Mouse (Mus musculus) yolk sac, embryonic 10.5 days (tissue): Measurements from ENCODE around the gene Eapp.
A peak's percentile ranks its signal among the peaks of the same experiment; 100 is the strongest.
"Not testable (repeated sequence)": the region's sequence is repeated elsewhere in the genome, so short reads cannot be mapped to it uniquely, and the experiment has no call there.

Experiments used
- DNase-seq: peaks from one replicate; pipeline ENCODE4 v3.0.0-alpha.2; 2017; ENCODE audit warnings: low spot score

The Eapp gene

GRCm38 (mm10) chr12:54676709-54677108 lies 19.0 kb downstream of the Eapp start:
- no peak for DNase-seq

DNA sequence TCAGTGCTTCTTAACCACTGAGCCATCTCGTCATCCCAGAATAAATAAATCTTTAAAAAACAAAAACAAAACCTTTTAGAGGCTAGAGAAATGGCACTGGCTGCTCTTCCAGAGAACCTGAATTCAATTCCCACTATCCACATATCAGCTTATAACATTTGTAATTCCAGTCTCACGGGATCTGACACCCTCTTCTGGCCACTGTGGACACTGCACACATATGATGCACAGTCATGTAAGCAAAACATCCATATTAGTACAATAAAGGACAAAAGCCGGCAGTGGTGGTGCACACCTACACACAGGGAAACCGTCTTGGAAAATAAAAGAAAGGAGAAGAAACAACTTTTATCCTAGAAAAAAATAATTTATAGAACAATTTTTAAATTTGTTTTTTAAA lies 20.3 kb downstream of the Eapp start:
- DNase-seq = no peak

GRCm38 (mm10) chr12:54671262-54671661 lies 24.4 kb downstream of the Eapp start:
- no peak for DNase-seq

DNA sequence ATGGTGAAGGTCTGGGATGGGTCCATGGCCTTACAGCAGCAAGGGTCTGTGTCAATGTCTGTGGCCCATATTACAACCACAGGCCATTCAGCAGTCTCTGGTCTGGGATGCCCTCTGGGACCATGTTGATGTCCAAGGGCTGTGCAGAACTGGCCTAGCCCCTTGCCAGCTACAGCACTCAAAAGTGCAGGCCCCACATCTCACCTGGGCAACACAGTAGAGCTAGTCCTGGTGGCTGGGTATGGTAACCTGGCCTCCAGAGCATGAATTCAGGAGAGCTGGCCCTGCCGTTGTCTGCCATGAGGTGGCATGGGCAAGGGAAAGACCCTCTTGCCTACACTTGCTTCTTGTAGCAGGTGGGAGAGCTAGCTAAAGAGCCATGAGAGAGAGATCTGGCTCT lies 27.6 kb downstream of the Eapp start:
- no peak for DNase-seq

DNA sequence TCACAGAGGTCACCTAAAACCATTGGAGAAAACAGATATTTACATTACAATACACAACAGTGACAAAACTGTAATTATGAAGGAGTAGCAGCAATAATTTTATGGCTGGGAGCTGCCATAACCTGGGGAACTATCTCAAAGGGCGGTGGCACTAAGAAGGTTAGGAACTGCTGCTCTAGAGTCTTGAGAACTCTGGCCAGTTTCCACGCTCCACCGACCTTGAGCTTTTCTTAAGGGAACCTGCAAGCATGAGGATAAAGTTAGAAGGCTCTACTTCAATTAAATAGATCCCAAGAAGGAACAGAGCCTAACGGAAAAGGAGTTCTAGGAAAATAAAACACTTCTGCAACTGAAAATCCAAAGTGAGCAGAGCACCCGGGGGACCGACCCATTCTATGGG lies 30.2 kb downstream of the Eapp start:
- DNase-seq = no peak

DNA sequence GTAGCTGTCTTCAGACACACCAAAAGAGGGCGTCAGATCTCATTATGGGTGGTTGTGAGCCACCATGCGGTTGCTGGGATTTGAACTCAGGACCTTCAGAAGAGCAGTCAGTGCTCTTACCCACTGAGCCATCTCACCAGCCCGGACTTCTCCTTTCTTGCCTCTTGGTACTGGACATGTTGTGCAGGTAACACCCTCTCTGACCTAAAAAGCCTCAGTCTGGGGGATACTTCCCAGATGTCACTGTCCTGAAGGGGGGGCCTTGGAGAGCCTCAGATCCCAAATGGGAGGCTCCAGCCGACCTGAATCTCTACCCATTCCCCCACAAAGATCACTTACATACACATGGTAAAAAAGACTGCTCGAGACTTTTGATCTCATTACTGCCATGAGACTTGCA lies 34.2 kb downstream of the Eapp start:
- not testable (repeated sequence) for DNase-seq

GRCm38 (mm10) chr12:54659901-54660300 lies 35.8 kb downstream of the Eapp start:
- no peak for DNase-seq

GRCm38 (mm10) chr12:54658425-54659092 lies 37.1 kb downstream of the Eapp start:
- no peak for DNase-seq

- no peak for DNase-seq
Measured at GRCm38 (mm10) chr12:54657951-54658350, 37.7 kb downstream of the Eapp start.

GRCm38 (mm10) chr12:54657226-54657625 lies 38.5 kb downstream of the Eapp start:
- no peak for DNase-seq

GRCm38 (mm10) chr12:54656396-54657171 lies 39.1 kb downstream of the Eapp start, which contains the start of gene Sptssa:
Gene Sptssa (minus strand): TSS chr12:54656573.
- peak; percentile 96 for DNase-seq

GRCm38 (mm10) chr12:54656039-54656395 lies 39.7 kb downstream of the Eapp start:
- no peak for DNase-seq

- no peak for DNase-seq
Measured at GRCm38 (mm10) chr12:54655292-54656038, 40.2 kb downstream of the Eapp start.

DNA sequence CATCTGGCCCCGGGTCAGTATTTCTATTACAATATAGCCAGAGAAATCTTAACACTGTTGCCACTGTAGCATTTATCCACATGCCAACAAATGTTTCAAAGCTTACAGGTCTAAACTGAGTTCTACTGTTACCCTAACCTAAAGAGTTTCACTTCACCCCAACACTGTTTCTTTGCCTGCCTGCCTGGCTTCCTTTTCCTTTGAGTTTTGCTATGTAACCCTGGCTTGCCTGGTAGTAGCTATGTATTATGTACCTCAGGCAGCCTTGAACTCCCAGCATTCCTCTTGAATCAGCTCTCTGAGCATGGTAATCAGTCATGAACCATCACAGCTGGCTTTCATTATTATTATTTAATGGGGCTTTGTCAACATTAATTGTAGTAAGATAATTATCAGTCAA lies 41.0 kb downstream of the Eapp start:
- DNase-seq = no peak

DNA sequence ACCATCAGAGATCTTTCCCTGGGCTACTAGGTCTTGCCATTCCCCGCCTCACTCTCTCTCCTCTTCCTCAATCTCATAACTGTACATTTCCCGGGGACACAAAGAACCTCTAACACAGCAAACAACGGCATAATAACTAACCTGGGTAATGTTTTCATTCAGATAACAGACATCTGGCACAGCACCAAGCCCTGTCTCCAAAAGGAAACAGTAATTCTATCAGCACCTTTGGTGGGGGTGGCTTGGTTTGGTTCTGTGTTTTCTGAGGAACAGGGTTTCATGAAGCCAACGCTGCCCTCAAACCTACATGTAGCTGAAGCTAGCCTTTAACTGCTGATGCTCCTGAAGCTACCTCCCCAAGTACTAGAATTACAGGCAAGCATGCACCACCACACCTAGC lies 41.6 kb downstream of the Eapp start:
- no peak for DNase-seq

DNA sequence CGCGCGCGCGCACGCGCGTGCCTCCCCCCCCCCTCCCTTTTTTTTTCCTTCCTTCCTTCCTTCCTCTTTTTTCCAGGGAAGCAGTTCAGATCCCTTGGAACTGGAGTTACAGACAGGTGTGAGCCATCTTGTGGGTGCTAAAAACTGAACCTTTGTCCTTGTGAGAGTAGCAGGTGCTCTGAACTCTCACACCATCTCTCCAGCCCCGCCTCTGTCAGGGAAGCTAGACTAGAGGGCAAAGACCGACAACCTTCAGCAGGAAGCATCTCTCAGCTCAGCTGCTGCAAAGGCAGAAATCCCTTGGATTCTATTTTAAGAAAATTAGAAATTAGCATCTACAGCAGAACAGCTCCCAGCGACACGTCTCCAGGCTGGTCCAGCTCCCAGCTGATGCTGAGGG lies 43.4 kb downstream of the Eapp start:
- peak; percentile 72 for DNase-seq

DNA sequence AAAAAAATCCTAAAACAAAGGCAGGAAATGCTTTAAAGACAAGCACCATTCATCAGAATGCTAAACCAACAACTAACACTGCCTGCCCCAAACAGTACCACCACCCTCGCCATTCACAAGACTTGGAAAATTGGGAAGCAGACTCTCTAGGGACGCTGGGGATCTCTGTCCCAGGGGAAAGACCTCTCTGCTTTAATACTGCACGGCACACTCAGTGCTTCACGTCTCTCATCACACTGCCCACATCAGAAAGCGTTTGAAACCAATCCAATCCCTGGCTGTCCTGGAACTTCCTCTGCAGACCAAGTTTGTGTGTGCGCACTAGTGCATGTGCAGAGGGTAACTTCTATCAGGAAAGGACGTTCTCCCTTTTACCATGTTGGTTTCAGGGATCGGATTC lies 43.9 kb downstream of the Eapp start:
- peak; percentile 9 for DNase-seq

- no peak for DNase-seq
Measured at GRCm38 (mm10) chr12:54651158-54651557, 44.5 kb downstream of the Eapp start.

- no peak for DNase-seq
Measured at GRCm38 (mm10) chr12:54644947-54645346, 50.8 kb downstream of the Eapp start.

DNA sequence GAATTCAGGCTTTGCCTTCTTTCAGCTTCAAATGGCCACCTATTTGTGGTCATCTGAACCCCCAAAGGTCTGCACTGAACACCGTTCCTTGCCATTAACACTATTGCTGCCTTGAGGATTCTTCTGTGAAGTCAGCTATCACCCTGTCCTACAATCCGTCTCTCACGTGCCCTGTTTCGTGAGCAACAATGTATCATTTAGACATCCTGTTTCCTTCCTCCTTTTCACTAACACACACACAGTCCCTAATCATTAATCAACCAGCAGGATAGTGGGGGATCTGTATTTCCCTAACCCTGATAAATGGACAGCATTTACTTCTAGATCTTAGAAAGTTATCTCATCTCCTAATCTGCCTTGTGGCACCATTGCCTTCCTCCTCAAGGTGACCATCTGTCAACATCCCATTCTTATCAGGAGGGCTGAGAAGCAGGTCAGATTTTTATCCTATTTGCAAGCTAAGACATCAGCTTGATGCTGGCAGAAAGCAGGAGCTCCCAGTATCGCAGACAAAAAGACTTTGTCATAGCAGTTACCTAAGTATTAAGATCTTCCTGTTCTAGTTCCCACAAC lies 52.3 kb downstream of the Eapp start:
- DNase-seq = peak; percentile 51

- DNase-seq = no peak
Measured at GRCm38 (mm10) chr12:54641374-54641773, 54.3 kb downstream of the Eapp start.

DNA sequence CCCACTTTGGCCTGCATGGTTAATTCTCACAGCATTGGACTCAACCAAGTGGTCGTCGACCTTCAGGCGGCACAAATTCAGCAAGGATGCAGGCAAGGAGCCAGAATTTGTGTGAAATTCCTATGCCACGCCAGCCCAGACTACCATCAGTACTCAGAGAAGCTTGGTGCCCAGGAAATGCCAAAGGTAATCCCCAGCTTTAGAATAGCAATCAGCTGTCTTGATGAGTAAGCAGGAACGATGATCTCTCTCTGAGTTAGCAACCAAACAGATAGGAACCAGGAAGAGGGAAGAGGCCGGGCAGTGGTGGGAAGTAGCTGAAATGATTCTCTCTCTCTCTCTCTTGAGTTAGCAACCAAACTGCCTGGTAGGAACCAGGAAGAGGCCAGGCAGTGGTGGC lies 55.4 kb downstream of the Eapp start:
- DNase-seq = no peak

DNA sequence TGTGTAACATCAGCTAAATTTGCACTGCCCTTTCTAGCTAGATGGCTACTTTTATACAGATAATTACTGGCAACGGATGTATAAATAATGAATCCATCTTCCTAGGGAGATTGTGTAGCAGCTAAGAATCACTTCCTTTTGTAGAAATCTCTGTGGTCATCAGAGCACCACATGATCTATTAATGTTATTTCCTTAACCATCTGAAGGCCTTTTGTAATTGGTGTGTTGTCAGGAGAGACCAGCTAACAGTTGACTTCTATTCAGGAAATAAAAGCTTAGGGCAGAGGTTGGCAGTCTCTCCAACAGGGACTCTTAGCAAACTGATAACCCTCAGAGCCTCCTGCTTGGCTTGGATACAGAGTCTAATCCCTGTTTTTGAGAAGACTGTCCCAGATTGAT lies 58.7 kb downstream of the Eapp start:
- DNase-seq = no peak
